Mouse (Mus musculus) midbrain, embryonic 15.5 days (tissue): ENCODE data around the gene Abca9. TPM values are rescaled to one million over a fixed set of nuclear protein-coding genes. Genes with fewer than 3 reads are reported as not detected.

ENCODE experiments used
- polyA plus RNA-seq: library from polyadenylated mRNA; unstranded; fragments of >200 nt; fragmentation: Nextera tagmentation; extraction: Ambion mirVana; gene quantifications from 2 replicates; pipeline ENCODE4 v1.2.1, GENCODE M21; 2015

Abca9 gene
- polyA plus RNA-seq, 1 experiment from 2014 or later, result 4.2 TPM

Other genes with a start within 250 kb of the Abca9 start
- 1.5 and 1.8 TPM in 2 replicates for gene Abca8b, start 172.4 kb downstream of the Abca9 start, polyA plus RNA-seq
- gene Abca8a, start 72.2 kb downstream of the Abca9 start, polyA plus RNA-seq, result 0.24 and 0.97 TPM in 2 replicates
- 0.14 and 0.17 TPM in 2 replicates for gene Abca6, start 83.6 kb upstream of the Abca9 start, polyA plus RNA-seq
- 9.4 and 9.6 TPM in 2 replicates for gene Abca5, start 169.5 kb upstream of the Abca9 start, polyA plus RNA-seq
- 23.9 and 24.0 TPM in 2 replicates for gene Map2k6, start 230.9 kb upstream of the Abca9 start, polyA plus RNA-seq